Mouse (Mus musculus) B cell, adult (primary cell): ENCODE measurements around the gene Gm11238. TPM values are rescaled to one million over a fixed set of nuclear protein-coding genes. Genes with fewer than 3 reads are reported as not detected.

Experiments
- total RNA-seq: library from RNA; stranded (reverse); gene quantifications from 4 replicates; pipeline ENCODE4 v1.2.4, GENCODE M21; 2023; ENCODE audit not compliant: inconsistent age

Gm11238 gene
- not detected in 4 replicates for total RNA-seq

DNA sequence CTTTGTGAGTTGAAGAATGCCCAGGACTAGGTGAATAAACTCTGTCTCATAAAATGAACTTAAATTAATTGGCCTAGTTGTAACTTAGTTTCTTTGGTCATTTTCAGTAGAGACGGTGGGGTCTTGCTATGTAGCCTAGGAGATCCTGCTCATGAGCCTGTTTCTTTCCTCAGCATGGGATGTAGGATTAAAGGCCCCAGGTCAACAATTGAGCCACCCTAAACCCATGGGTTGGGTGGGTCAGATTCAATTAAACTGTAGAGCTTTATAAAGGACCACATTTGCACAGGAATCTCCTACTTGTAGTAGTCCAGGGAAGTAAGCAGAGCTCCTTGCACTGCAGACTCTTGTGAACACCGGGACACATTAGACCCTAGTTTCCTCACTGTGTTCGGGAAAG is at the start of gene Gm11238:
Gene Gm11238, plus strand, starts transcription at position 301 of the 400 bp plus-strand sequence.

DNA sequence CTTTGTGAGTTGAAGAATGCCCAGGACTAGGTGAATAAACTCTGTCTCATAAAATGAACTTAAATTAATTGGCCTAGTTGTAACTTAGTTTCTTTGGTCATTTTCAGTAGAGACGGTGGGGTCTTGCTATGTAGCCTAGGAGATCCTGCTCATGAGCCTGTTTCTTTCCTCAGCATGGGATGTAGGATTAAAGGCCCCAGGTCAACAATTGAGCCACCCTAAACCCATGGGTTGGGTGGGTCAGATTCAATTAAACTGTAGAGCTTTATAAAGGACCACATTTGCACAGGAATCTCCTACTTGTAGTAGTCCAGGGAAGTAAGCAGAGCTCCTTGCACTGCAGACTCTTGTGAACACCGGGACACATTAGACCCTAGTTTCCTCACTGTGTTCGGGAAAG is 15.0 kb downstream of the Gm11238 start, which contains the start of gene Gm11237:
Gene Gm11237, plus strand, starts transcription at position 301 of the 400 bp plus-strand sequence.

GRCm38 (mm10) chr4:73637821-73638220 is 30.1 kb downstream of the Gm11238 start, which contains the start of gene Gm11236:
Gm11236 (plus strand) TSS chr4:73638121.

GRCm38 (mm10) chr4:73668054-73668453 is 60.4 kb downstream of the Gm11238 start, which contains the start of gene Gm11239:
Gm11239 (plus strand) TSS chr4:73668354.

GRCm38 (mm10) chr4:73683216-73683615 is 75.5 kb downstream of the Gm11238 start, which contains the start of gene Gm428:
Gm428 (plus strand) TSS chr4:73683516.

Other genes with a start within 250 kb of the Gm11238 start
- gene Gm11487, start 202.8 kb upstream of the Gm11238 start, total RNA-seq: not detected in 4 replicates
- gene Gm11237, start 15.1 kb downstream of the Gm11238 start, total RNA-seq: not detected in 4 replicates
- gene Gm11236, start 30.2 kb downstream of the Gm11238 start, total RNA-seq: not detected in 4 replicates
- not detected in 4 replicates for gene Gm11239, start 60.5 kb downstream of the Gm11238 start, total RNA-seq
- gene Gm428, start 75.6 kb downstream of the Gm11238 start, total RNA-seq: not detected in 4 replicates
- not detected in 4 replicates for gene Rasef, start 183.1 kb downstream of the Gm11238 start, total RNA-seq